Mouse (Mus musculus) spleen, adult 2 months (tissue): Measurements from ENCODE around the gene Msh5.

Source experiments
- CTCF ChIP-seq: fragments of 200-500 bp; IDR thresholded peaks from 2 replicates; pipeline ENCODE4 v1.5.1; 2011; ENCODE audit warnings: mild to moderate bottlenecking, inconsistent platforms; ENCODE audit not compliant: insufficient read depth, insufficient read length, insufficient replicate concordance; ENCODE audit errors: extremely low read depth
- POLR2A ChIP-seq: fragments of 200-500 bp; IDR thresholded peaks from 2 replicates; pipeline ENCODE4 v1.6.1; 2011; ENCODE audit warnings: low read depth, low read length, inconsistent platforms

DNA sequence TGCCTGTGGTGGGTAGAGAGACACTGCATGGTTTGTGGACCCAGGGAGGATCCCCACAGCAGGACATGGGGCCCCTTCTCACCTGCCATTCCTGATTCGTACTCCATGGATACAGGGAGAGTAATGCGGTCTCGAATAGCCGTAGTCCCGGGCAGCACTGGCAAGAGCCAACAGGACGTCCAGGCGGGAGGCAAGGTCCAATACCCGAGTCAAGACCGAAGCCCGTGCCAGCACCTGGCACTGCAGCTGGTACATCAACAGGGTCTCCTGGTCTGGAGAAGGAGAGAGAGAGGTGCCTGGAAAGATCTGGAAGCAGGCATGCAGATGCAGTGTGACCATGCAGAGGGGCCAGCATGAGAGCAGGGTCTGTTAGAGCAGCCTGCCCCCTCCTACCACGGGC is 15.3 kb downstream of the Msh5 start:
- TF ChIP-seq POLR2A, result no peak
- no peak for TF ChIP-seq CTCF
